Mouse (Mus musculus) cerebellum, adult 9-10 months (tissue): ENCODE measurements at regions not wholly inside any gene's neighbourhood (a gene's known extent, or its start where the extent isn't known, plus 50 kb on each side); places are given as distances from the start of the nearest gene placed in this dataset.
A peak's percentile ranks its signal among the peaks of the same experiment; 100 is the strongest.

ENCODE experiments used
- DNase-seq: peaks from one replicate; pipeline ENCODE4 v3.0.0; 2022

DNA sequence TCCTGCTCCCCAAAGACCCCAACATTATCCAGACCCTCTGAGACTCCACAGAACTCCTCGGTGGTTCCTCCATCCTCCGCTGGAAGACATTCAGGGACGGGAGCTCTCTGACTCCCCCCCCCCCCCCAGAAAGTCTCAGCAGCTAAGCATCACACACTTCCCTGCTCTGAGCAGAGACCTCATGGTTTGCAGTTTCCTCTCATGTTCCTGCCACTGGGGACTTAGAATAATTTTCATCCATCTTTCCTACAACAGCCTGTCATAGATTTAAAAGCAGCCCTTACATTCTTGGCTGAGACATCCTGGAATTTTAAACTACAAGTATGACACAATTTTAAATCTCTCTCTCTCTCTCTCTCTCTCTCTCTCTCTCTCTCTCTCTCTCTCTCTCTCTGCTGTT lies 69.2 kb downstream of the Gpr65 start:
- no peak for DNase-seq

DNA sequence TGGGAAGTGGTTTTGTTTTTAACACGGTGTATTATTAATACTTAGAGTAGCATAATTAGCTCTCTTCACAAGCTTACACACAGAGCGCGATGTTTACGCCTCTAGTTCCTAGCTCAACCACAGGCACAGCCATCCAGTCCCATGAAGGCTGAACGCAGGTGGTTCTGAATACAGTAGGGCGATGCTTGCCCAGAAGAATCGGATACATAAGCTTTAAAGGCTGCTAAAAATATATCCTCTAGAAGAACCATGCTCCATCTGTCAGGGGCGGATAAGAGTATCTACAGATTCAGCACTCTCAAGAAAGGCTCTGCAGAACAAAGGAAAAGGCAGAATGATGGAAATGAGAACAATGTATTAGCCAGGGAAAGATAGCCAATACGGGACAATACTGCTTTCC lies 71.1 kb downstream of the Gpr65 start:
- no peak for DNase-seq

GRCm38 (mm10) chr12:98342158-98342557 lies 73.7 kb downstream of the Gpr65 start:
- DNase-seq = no peak

GRCm38 (mm10) chr12:98343653-98344052 lies 75.2 kb downstream of the Gpr65 start:
- no peak for DNase-seq

DNA sequence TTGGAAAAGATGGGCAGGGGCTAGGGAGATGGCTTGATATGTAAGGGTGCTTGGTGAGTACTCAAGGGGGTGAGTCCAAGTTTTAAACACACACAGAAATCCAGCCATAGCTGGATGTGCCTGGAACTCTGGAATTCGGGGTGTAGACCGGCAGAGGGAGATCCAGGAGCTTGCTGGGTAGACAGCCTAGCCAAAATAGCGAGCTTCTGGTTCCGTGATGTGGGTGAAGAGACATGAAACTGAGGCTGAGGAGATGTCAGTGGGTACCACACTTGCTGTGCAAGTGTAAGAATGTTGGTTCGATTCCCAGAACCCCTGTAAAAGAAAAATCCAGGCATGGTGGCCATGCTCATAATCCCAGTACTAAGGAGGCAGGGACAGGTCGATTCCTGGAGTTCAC lies 78.6 kb downstream of the Gpr65 start:
- DNase-seq = no peak

- DNase-seq = peak; percentile 85
Observed at GRCm38 (mm10) chr12:98347550-98348318, 79.3 kb downstream of the Gpr65 start.

DNA sequence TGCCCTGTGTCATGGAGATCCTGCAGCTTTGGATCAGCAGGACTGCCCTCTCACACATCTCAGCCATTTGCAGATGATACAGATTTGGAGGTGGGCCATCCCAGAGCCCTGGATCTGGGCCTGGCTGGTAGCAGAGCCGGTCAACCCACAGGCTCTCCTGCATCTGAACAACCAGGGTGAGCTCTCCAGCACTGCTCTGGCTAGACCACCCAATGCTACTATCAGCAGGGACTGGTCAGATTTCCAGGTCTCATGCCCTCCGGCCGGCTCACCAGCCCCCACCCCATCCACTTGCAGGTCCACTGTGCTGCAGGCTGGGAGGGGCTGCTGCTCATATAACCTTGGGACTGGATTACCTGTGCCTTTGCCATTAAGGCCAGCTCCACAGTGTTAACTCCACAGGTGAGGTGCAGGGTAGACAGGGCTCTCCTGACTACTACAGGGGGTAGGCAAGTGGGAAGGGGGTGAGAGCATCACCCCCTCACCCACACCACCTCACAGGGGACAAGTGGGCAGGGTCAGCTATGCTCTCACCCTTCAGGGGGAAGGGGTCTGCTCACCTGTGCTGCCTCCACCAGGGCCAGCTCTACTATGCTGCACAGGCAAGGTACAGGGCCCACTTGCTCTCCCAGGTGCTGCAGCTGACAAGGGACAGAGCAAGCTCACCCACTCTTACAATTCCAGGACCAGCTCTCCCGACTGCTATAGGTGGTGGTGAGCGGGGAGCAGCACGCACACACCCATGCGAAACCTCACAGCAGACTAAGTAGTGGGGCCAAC lies 81.6 kb downstream of the Gpr65 start:
- DNase-seq = no peak

DNA sequence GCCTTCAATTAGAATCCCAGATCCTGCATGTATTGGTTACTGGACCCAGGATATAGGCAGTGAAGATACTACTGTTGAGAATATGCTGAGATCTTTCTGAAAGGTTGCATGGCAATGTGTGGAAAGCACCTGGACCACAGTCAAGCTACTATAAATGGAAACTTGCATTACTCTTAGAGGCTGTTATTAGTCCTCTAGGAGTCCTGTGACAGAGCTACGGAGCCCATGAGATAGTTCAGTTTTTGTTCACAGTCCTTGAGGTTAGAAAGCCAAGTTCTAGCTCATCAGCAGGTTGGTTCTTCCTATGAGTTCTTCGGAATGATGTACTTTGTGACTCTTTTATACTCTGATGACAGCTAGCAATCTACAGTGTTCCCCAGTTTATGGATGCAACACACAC lies 84.0 kb downstream of the Gpr65 start:
- DNase-seq = no peak

- no peak for DNase-seq
Observed at GRCm38 (mm10) chr12:98354545-98354944, 86.1 kb downstream of the Gpr65 start.

DNA sequence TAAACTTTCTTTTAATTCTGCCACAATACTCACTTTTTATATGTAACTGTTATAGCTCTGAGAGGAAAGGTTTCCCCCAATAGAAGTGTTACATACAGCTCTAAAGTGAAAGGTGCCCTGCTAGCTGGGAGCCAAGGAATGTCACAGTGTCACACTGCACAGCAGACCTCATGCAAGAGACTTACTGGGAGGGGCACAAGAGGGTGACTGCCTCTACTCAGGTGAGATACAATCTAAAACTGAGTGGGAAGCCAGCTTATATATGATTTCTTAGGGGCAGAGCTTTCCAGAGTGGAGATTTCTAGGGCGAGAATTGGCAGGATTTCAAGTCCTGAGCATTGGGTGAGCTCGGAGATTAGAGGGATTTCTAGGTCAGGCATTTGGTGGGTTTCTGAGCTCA lies 99.1 kb downstream of the Gpr65 start:
- no peak for DNase-seq

DNA sequence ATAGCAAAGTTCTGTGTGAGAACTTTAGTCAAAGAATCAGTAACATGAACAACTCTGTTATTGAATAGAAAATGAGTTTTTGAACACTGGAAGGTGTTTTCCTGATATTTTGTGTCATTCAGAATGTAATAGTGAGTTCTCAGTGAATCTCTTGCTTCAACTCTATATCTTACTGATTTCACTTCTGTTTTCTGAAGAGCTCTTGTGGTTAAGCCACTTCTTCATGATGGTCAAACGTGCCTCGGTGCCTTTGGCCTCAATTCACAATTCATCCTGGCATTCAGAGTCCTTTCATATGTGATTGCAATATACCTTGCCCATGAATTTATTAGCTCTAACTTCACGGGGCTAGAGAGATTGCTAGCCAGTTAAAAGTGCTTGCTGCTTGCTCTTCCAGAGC lies 102.3 kb downstream of the Gpr65 start:
- DNase-seq = no peak

- no peak for DNase-seq
Observed at GRCm38 (mm10) chr12:98375214-98375910, 106.9 kb downstream of the Gpr65 start.
